Mouse (Mus musculus): ENCODE results near the gene Helt. TPM values are rescaled to one million over a fixed set of nuclear protein-coding genes. Genes with fewer than 3 reads are reported as not detected.
"Not testable (repeated sequence)": the region's sequence is repeated elsewhere in the genome, so short reads cannot be mapped to it uniquely, and the experiment has no call there.

The Helt gene
- total RNA-seq, 2 experiments from 2014 or later, result not detected

DNA sequence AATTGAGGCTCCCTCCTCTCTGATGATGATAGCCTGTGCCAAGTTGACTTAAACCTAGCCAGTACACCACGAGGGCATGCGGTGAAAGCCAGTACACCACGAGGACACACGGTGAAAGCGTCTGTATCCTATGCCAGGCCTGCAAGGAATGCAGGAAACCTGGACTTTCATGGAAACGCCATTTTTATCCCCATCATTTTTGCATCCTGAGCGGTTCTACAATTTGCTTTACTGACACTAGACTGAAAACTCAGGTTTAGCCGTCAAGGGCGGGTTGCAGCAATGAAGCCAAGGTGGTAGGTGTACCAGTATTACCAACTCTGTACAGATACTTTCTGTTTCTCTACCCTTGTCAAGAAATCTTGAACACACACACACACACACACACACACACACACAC is 7.7 kb upstream of the Helt start:
- ATAC-seq (replicated peaks; ENCODE audit: low FRiP score, low TSS enrichment, poor library complexity, severe bottlenecking), result no peak

- no peak for ATAC-seq (replicated peaks; ENCODE audit: low FRiP score, low TSS enrichment, poor library complexity, severe bottlenecking)
Measured at GRCm38 (mm10) chr8:46298847-46299246, 4.4 kb upstream of the Helt start.

DNA sequence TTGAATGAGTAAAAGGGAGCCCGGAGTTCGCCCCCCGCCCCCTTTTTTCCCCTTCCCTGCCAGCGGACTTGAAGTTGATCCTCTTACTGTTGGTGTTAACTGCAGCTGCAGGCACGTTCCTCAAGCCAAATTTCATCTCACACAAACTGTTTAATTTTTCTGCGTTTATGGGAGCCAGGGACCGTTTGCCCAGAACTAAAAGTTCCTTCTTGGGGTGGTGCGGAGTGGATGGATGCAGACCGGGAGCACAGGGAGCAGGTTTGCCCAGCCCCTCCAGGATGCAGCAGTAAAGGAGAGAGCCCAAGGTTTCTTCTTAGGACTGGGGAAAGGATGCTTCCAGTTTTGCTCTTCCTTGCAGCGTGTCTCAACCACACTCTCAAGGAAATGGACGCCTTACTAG is 2.1 kb upstream of the Helt start:
- ATAC-seq (replicated peaks; ENCODE audit: low FRiP score, low TSS enrichment, poor library complexity, severe bottlenecking), result no peak

DNA sequence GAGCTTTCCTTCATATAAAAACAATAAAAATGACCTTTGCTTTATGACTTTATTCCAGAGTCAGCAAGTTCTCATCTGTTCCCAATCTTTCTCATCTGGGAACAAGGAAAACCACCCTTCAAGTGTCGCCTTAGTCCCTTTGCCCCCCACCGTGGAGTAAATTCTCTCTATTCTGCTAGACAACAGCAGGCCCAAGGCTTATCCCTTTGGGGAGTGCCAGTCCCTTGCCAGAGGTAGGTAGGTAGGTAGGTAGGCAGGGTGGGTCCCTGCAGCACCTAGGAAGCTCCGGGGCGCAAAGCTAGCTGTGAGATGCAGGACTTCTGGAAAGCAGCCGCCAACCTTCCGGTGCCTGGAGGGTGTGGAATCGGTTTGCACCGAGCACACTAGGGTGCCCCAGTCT is 1.5 kb upstream of the Helt start:
- no peak for ATAC-seq (replicated peaks; ENCODE audit: low FRiP score, low TSS enrichment, poor library complexity, severe bottlenecking)

DNA sequence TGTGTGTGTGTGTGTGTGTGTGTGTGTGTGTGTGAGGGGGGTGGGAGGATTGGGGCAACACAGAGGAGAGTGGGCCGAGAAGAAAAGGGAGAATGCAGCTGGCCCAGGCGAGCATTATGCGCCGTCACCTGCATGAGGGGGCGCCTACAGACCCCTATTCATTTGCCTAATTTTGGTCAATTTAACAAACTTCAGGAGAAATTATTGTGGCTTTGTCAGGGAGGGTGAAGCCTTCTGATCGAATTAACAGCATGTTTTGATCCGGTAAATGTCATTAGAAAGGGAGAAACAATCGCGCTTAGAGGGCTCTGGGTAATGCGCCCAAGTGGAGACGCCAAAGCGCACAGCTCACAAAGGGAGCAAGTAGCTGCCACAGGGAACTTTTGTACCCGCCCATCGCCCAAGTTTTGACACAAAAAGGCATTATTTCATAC is 647 bp upstream of the Helt start:
- ATAC-seq (replicated peaks; ENCODE audit: low FRiP score, low TSS enrichment, poor library complexity, severe bottlenecking), result no peak

DNA sequence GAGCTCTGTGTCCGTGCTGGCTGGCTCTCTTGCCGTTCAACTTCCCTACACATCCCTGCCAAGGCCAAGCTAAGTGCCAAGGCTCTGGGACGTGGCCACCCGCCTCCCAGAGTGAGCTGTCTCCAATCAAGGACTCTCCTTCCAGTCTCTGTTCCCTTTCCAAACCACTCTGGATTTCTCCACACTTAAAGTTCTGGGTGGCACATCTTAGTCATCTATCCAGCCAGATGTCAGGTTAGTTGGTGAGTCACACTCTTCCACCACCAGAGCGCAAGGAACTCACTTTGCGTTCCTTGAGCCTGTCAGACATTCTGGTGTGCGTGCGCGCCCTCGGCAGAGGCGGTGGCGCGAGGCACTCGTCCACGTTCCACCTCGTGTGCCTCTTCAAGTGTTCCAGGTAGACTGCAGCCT is 725 bp downstream of the Helt start:
- ATAC-seq (replicated peaks; ENCODE audit: low FRiP score, low TSS enrichment, poor library complexity, severe bottlenecking), result no peak

DNA sequence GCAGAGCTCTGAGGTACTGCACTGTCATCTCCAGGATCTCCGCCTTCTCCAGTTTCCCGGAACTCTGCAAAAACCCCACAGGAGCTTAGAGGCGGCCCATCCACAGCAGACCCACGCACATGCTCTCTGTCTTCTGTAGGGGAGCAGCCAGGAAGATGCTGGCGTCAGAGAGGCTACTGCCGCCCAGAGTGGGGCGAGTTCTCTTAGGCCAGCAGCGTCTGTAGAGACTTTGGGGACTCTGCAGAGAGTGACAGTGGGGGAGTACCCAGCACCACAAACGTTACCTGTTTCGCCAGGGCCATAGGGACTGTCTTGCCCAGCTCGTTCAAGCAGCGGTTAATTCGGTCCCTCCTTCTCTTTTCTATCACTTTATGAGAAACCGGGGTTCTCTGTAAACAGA is 1.3 kb downstream of the Helt start:
- no peak for ATAC-seq (replicated peaks; ENCODE audit: low FRiP score, low TSS enrichment, poor library complexity, severe bottlenecking)

DNA sequence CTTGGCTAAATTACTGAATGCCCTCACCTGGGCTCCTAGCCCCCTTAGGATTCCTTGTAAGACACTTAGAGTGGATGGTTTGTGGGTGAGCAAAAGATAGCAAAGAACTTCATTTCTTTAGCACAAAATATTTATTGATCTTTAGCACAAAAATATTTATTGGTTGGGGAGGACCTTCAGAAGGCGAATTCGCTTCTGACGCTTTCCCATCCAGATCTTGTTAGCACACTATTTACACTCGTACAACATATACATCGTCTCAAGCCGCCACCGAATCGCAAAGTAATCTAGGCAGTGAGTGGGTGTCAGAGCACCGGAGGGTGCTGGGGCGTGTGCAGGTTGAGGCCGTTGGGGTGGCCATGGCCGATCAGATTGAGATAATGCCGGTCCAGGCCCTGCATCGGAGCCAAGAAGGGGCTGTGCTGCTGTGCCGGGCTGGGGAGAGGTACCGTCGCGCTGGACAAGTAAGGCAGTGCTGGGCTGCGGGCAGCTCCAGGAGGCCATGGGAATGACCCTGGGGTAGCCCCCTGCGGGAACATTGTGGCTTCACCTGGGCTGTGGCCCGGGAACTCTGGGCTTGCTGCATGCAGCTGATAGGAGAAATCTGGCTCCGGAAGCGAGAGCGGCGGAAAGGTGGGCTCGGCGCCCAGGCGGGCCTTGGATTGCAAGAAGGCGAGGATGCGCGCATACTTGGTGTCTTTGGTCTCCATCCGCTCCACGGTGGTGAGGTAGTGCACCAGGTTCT is 2.4 kb downstream of the Helt start:
- 0 out of 2 replicates have a peak, but pooled peaks have one; percentile 22 for ATAC-seq (replicated peaks; ENCODE audit: low FRiP score, low TSS enrichment, poor library complexity, severe bottlenecking)

GRCm38 (mm10) chr8:46289274-46289673 is 5.2 kb downstream of the Helt start:
- no peak for ATAC-seq (replicated peaks; ENCODE audit: low FRiP score, low TSS enrichment, poor library complexity, severe bottlenecking)

GRCm38 (mm10) chr8:46288021-46288420 is 6.5 kb downstream of the Helt start:
- no peak for ATAC-seq (replicated peaks; ENCODE audit: low FRiP score, low TSS enrichment, poor library complexity, severe bottlenecking)

GRCm38 (mm10) chr8:46285980-46286379 is 8.5 kb downstream of the Helt start:
- ATAC-seq (replicated peaks; ENCODE audit: low FRiP score, low TSS enrichment, poor library complexity, severe bottlenecking), result no peak

DNA sequence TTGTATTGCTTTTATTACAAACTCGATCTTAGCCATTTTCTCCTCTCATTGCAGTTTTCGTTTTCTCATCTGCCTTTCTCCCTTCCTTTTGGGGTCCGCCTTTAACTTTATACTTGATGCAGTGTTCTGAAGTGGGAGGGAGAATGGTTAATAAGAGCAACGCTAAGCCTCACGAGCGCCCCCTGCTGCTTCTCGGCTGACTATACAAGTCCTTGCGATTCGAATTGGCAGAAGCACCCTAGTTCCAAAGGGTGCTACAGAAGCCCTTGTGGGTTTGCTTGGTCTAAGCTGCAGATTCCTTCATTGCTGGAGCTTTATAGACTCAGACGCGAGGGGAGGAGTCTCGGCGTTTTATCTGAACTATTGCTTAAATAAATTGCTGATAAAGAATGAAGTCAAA is 12.9 kb downstream of the Helt start:
- ATAC-seq (replicated peaks; ENCODE audit: low FRiP score, low TSS enrichment, poor library complexity, severe bottlenecking), result peak; percentile 94

DNA sequence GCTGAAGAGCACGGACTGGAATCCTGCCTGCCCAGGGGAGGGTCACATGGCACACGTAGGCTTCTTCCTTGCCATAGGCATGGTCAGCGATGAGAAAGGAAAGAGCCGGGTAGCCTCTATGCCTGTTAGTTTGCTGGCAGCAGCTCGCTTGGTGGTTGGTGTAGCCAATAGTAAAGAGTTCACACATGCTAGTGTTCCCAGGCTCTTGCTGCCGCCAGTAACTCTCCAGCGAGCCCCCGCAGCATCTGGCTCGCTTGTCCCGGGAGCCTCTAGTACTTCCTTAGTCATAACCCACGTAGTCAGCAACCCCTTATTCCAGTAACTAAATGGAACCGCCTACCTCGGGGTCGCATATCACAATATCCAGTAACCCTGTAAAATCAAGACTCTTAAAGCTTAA is 17.5 kb downstream of the Helt start:
- ATAC-seq (replicated peaks; ENCODE audit: low FRiP score, low TSS enrichment, poor library complexity, severe bottlenecking), result no peak

- no peak for ATAC-seq (replicated peaks; ENCODE audit: low FRiP score, low TSS enrichment, poor library complexity, severe bottlenecking)
Measured at GRCm38 (mm10) chr8:46270741-46271140, 23.7 kb downstream of the Helt start.

GRCm38 (mm10) chr8:46270147-46270546 is 24.3 kb downstream of the Helt start:
- no peak for ATAC-seq (replicated peaks; ENCODE audit: low FRiP score, low TSS enrichment, poor library complexity, severe bottlenecking)

DNA sequence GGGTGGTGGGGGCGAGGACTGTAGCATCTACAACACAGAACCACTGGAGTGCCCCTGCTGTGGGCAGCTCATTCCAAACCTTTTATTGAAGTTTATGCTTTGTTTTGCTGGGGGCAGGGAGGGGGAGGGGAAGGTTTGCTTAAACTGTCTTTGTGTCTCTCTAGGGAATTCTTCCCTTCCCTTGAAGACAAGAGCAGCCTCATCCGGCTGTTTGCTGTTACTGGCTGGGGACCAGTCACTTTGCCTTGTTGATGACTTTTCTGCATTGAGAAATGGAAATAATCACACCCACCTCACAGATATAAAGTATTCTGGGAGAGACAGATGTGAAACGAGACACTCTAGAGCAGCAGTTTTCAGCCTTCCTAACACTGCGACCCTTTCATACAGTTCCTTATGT is 27.7 kb downstream of the Helt start:
- no peak for ATAC-seq (replicated peaks; ENCODE audit: low FRiP score, low TSS enrichment, poor library complexity, severe bottlenecking)

- ATAC-seq (replicated peaks; ENCODE audit: low FRiP score, low TSS enrichment, poor library complexity, severe bottlenecking), result not testable (repeated sequence)
Measured at GRCm38 (mm10) chr8:46264206-46264605, 30.3 kb downstream of the Helt start.

- ATAC-seq (replicated peaks; ENCODE audit: low FRiP score, low TSS enrichment, poor library complexity, severe bottlenecking), result no peak
Measured at GRCm38 (mm10) chr8:46257921-46258682, 36.4 kb downstream of the Helt start.

GRCm38 (mm10) chr8:46252456-46252855 is 42.0 kb downstream of the Helt start:
- ATAC-seq (replicated peaks; ENCODE audit: low FRiP score, low TSS enrichment, poor library complexity, severe bottlenecking), result 0 out of 2 replicates have a peak, but pooled peaks have one; percentile 18

- ATAC-seq (replicated peaks; ENCODE audit: low FRiP score, low TSS enrichment, poor library complexity, severe bottlenecking), result no peak
Measured at GRCm38 (mm10) chr8:46251561-46251960, 42.9 kb downstream of the Helt start.

DNA sequence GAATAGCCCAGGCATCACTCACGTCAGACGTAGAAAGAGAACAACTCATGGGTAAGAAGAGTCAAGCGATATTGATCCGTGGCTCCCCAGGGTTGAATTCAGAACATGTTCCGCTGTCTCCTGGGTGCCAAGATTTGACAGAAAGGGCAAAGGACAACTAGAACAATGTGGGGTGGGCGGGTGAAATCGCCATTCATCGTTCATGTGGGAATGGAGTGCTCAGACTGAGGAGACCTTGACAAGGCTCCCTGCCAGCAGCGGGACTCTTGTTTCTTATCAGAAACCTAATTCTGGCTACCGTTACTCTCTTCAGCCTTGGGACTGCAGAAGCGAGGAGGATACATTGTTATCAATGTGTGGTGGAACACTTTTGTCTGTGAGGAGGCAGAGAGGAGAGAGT is 48.1 kb downstream of the Helt start:
- ATAC-seq (replicated peaks; ENCODE audit: low FRiP score, low TSS enrichment, poor library complexity, severe bottlenecking), result peak; percentile 58
